Mouse (Mus musculus) adrenal gland, postnatal 25 days (tissue): Measurements from ENCODE around the gene Ndufab1. TPM values are rescaled to one million over a fixed set of nuclear protein-coding genes. Genes with fewer than 3 reads are reported as not detected.
"Not testable (repeated sequence)": the region's sequence is repeated elsewhere in the genome, so short reads cannot be mapped to it uniquely, and the experiment has no call there.

Experiments
- DNase-seq: peaks from one replicate; pipeline ENCODE4 v3.0.0; 2021; ENCODE audit warnings: mixed read lengths
- long read RNA-seq: library from polyadenylated mRNA; stranded (forward); transcript quantifications from one replicate; pipeline ENCODE4 v2.0.0, GENCODE M21; 2021
- total RNA-seq: library from RNA; stranded (reverse); gene quantifications from 2 replicates; pipeline ENCODE4 v1.2.3, GENCODE M21; 2021

The Ndufab1 gene
- total RNA-seq: 407 and 491 TPM in 2 replicates
- long read RNA-seq, transcript Ndufab1-203 (5 exons, 1,416 nt): major isoform, 224 of 290 reads
- long read RNA-seq, transcript Ndufab1-201 (5 exons, 3,479 nt): minor isoform, 38 of 290 reads
- long read RNA-seq, partial matches to known transcripts: 2 of 290 reads
- long read RNA-seq, other reads (novel, unspliced or antisense): 23 of 290 reads

GRCm38 (mm10) chr7:122101747-122102244 lies at the start of gene Ndufab1:
TSS of gene Ndufab1 (minus strand) at chr7:122101886.
- peak; percentile 88 for DNase-seq

DNA sequence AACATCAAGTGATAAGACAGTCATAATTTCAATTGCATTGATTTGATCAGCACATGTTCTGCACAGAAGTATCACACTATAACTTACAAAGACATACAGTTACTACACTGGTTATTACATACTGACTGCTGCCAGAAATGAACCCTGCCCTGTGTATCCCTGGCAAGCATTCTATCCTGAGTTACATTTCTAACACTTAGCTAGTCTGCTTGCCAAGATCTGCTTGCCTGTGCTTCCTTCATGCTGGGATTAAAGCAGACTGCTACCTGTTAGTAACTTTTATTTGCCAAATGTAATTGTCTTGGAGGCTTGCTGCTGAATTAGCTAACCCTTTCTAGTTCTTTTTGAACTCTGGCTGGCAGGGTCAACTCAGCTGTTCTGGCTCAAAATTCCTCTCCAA lies 39.3 kb upstream of the Ndufab1 start:
- no peak for DNase-seq

GRCm38 (mm10) chr7:122138190-122138589 lies 36.5 kb upstream of the Ndufab1 start:
- no peak for DNase-seq

- no peak for DNase-seq
Observed at GRCm38 (mm10) chr7:122137071-122137470, 35.4 kb upstream of the Ndufab1 start.

DNA sequence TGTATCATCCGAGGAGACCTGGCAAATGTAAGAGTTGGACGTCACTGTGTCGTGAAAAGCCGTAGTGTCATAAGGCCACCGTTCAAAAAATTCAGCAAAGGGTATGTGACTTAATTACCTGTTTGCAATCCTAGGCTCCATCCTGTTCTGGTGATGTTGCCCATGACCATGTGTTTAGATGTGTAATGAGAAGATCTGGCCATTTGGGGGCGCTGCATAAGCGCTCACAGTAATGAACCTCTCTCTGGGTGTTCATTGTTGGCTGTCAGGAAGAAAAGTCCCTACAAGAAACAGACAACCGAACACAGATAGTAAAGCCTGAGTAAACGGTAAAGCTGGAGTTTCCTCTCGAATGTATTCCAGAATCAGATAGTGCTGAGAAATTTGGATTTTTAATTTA lies 33.4 kb upstream of the Ndufab1 start:
- no peak for DNase-seq

GRCm38 (mm10) chr7:122133338-122133625 lies 31.6 kb upstream of the Ndufab1 start:
- DNase-seq: no peak

DNA sequence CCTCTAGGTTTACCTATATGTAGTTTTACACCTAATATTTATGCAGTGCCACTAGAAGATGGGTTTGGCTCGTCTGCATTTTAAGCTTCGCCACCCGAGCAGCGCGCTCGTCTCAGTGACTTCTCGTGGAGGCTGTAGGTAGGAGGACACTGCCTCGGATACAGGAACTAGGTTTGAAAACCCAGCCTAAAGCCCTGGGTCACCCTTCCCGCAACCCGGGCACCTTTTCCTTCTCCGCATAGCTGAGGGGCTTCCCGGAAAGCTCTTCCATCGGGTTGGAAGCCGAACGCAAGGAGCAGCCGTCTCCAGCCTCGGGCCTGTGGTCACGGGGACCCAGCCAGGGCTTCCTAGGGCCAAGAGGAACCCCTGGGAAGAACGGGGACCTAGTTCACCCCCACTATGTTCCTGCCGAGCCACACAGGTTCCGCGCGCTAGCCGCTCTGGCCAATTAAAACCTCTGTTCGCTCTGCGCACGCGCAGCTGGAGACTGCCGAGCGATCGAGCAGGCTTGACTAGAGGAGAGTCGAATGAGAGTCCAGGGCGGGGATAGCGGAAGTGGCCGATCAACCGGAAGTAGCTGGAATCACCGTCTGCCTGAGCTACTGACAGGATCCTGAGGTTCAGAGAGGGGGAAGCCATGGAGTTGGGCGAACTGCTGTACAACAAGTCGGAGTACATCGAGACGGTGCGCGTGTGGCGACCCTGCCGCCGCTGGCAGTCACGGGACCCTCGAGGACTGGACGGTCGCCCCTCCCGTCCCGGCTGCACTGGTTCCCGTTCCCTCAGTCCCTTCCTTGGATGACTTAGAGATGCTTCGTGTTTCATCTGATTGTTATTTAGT lies 31.0 kb upstream of the Ndufab1 start, which contains the start of the genes Palb2 and Dctn5:
Palb2 (minus strand) TSS at position 489 of the 841 bp plus-strand sequence.
Dctn5 (plus strand) TSS at position 545 of the 841 bp plus-strand sequence.
- DNase-seq: peak; percentile 98

- DNase-seq: no peak
Observed at GRCm38 (mm10) chr7:122131834-122132233, 30.1 kb upstream of the Ndufab1 start.

DNA sequence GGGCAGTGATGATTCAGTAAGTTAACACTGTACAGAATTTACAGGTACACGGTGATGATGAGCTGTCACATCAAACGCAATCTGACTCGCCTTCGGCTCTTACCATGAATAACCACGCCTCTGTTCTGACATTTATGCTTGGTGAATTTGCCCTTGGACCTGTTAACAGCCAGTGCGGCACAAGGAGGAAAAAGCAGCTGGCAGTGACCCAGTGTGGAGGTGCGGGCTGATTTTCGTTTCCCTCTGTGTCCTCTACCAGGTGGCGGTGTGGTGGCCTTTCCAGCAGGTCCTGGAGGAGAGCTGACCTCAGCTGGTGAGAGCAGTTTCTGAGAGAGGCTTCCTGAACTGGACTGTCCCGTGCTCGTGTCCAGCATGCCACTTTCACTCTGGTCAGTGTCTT lies 25.3 kb upstream of the Ndufab1 start:
- DNase-seq: no peak

DNA sequence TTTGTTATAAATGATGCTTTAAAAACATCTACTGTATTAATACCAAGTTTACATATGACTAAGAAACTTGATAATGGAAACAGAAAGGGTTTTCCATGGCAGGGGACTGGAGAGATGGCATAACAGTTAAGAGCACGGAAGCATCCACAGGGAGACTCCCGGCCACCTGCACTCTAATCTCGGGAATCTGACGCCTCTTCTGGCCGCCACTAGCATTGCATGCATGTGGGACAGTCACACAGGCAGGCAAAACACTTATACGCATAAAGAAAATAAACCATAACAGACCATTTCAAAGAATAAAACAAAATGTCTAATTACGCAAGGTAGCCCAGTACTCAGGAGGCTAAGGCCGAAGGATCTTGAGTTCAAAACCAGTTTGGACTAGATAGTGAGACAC lies 23.9 kb upstream of the Ndufab1 start:
- no peak for DNase-seq

DNA sequence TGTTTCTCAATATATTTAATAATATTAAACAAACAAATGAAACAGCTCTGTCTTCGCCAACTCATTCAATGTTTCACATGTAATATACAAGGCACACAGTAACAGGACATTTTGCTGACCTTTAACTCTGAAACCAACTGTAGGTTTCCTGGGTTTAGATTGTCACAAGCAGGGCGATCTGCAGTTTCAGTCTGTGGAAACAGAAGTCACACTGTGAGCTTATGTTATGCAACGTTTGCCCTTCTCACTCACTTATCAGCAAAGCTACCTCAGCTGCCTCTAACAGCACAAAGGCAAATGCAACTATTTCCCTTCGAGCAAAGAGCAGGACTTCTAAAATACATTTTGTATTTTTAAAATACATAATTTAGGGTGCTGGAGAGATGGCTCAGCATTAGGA lies 21.8 kb upstream of the Ndufab1 start:
- no peak for DNase-seq

DNA sequence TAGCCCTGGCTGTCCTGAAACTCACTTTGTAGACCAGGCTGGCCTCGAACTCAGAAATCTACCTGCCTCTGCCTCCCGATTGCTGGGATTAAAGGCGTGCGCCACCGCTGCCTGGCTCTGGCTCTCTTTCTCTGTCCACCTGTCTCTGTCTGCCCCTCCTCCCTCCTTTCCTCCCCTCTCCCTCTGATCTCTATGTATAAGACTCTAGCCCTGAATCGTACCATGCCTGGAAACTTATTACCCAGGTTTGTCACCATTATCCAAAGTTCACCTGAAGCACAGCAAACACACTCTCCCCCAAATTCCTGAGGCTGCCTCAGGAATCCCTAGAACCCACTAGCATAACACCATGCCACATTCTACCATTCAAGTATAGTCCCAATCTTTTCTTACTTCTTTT lies 6.5 kb upstream of the Ndufab1 start:
- DNase-seq: no peak

- not testable (repeated sequence) for DNase-seq
Observed at GRCm38 (mm10) chr7:122101014-122101746, 506 bp downstream of the Ndufab1 start.

DNA sequence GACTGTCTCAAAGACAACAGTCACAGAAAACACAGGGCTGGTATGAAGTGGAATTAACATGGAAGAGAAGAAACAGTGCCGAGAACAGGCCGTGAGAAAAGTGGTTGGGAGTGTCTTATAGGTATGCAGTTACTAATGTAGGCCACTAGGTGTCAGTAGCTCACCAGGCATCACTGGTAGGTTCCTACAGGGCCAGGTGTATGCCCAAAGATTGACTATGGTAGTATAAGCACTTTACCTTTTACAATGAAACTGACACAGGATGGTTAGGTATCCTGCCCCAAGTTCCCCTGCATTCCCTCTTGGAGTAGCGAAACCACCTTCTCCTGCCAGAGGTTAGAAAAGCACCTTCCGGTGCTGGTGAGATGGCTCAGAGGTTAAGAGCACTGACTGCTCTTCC lies 2.5 kb downstream of the Ndufab1 start:
- DNase-seq: peak; percentile 8

DNA sequence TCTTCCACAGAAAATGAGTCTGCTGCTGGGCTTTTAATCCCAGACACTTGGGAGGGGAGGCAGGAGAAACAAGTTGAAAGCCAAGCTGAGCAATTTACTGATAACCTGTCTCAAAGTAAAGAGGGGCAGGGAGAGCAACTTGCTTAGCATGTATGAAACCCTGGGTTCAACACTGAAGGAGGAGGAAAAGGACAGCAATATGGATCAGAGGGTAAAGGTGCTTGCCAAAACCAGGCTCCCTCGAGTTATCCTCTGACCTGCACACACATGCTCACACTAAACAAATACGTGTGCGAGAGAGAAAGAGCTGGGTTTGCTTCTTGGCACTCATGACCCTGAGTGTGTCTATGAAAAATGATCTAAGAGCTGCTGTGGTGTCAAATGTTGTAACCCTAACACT lies 3.7 kb downstream of the Ndufab1 start:
- DNase-seq: no peak

DNA sequence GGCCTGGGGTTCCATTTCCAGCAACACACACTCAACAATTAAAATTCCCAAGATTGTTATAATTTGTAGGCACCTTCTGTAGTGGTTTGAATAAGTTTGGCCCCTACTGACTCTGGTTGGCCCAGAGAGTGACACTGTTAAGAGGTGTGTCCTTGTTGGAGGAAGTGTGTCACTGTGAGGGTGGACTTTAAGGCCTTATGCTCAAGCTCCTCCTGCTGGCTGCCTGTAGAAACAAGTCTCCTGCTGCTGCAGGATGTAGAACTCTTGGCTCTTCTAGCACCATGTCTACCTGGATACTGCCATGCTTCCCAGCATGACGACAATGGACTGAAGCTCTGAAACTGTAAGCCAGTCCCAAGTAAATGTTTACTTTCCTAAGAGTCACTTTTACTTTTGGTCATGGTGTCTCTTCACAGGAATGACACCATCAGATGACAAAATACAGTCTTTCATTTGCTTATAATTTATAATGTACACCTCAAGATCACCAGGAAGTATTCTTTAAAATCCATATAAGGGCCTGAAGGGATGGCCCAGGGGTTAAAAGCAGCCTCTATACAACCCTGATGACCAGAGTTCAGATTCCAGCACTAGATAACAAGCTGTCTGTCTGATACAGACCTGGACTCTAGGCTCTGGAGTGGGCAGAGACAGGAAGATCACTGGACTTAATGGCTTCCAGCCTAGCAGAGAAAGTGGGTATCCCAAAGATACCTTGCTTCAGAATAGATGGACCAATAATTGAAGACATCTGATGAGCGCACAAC lies 6.9 kb downstream of the Ndufab1 start:
- no peak for DNase-seq

- DNase-seq: no peak
Observed at GRCm38 (mm10) chr7:122087195-122087982, 14.3 kb downstream of the Ndufab1 start.

DNA sequence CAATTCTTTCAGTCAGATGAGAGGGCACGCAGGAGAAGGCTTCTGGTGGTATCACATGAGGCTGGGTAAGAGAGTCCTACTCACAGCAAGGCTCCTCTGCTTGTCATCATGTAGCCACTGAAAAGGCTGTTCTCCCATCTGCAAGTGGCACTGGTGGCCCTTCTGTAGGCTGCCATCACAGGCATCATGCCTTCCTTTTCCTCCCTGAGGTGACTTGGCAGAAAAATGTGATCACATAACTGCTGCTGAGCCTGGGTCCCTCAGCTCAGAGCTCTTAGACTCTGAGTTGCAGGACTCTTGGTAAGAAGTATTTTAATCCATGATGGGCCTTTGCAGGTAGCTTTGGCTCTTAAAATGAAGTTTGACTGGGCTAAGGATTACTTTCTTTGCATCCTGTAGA lies 20.6 kb downstream of the Ndufab1 start:
- DNase-seq: no peak

DNA sequence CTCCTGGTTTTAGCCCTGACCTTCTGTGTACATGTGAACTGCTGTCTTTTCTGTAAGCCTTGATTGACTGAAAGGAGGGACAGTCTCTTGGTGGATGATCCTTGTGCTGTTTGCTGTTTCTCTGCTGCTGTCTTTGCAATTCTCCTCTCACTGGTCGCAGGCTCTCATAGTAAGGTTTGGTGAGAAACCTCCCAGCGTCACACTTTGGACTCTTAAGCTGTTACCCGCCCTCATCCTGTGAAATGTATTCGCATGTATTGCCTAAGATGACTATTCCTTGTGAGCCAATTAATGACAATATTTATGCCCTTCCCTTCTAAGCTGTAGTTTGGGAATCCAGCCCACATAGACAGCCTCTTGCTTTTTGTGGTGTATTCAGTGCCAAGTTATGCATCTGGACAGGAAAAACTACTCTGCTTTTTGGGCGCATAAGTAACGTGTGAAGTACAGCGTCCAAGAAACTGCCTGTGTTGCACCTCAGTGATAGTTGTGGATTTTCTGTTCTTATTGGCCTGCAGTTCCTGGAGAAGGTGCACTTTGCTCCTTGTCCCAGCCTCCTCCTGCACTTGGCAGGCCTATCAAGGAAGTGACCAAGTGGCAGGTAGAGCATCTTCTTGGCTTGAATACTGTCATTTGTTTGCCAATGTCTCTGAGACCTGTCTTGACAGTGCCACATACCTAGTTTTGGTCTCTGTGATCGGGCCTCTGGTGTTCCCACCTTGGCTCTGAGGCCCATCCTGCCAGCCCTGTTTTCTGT lies 21.7 kb downstream of the Ndufab1 start:
- DNase-seq: no peak

DNA sequence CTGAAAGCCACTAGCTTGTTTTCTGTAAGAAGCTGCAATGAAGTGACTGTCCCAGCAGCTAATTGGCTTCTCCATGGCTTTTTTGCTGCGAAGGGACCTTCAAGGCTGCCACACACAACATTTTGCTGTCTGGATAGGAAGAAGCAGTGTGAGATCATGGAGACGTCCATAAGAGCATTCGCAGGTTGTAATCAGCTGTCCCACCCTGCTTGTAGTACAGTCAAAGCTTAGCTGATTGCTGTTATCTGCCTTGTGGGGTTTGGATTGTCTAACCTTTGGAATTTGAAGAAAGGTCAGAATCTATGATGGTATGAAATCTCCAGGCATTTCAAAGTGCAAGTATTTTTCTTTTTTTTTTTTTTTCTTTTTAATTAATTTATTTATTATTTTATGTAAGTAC lies 27.3 kb downstream of the Ndufab1 start:
- no peak for DNase-seq
